Mouse (Mus musculus) neural tube, embryonic 13.5 days (tissue): ENCODE measurements at regions not wholly inside any gene's neighbourhood (a gene's known extent, or its start where the extent isn't known, plus 50 kb on each side); places are given as distances from the start of the nearest gene placed in this dataset.

Experiments
- ATAC-seq: fragments of 200-750 bp; cut with Nextera tagmentation; 2 replicates; pipeline ENCODE4 v1.8.0; 2017; ENCODE audit warnings: low read depth, mild to moderate bottlenecking, moderate TSS enrichment, moderate library complexity
- H3K27ac ChIP-seq: fragments of 300-500 bp; sonication (generic); replicated peaks from 2 replicates; pipeline ENCODE4 v1.5.1; 2015; ENCODE audit warnings: moderate library complexity, mild to moderate bottlenecking, inconsistent platforms
- H3K27me3 ChIP-seq: fragments of 300-500 bp; sonication (generic); 2 replicates; pipeline ENCODE4 v1.6.1; 2015; ENCODE audit warnings: mild to moderate bottlenecking, inconsistent platforms
- H3K36me3 ChIP-seq: fragments of 300-500 bp; sonication (generic); 2 replicates; pipeline ENCODE4 v1.6.1; 2015; ENCODE audit warnings: mild to moderate bottlenecking, inconsistent platforms
- H3K4me1 ChIP-seq: fragments of 300-500 bp; sonication (generic); replicated peaks from 2 replicates; pipeline ENCODE4 v1.6.1; 2015; ENCODE audit warnings: inconsistent platforms
- H3K4me2 ChIP-seq: fragments of 300-500 bp; sonication (generic); 2 replicates; pipeline ENCODE4 v1.6.1; 2015; ENCODE audit warnings: inconsistent platforms, mild to moderate bottlenecking, moderate library complexity
- H3K4me3 ChIP-seq: fragments of 300-500 bp; sonication (generic); 2 replicates; pipeline ENCODE4 v1.5.1; 2015; ENCODE audit warnings: mild to moderate bottlenecking, inconsistent platforms
- H3K9ac ChIP-seq: fragments of 300-500 bp; sonication (generic); 2 replicates; pipeline ENCODE4 v1.6.1; 2015; ENCODE audit warnings: moderate library complexity, mild to moderate bottlenecking, inconsistent platforms
- H3K9me3 ChIP-seq: fragments of 300-500 bp; sonication (generic); 2 replicates; pipeline ENCODE4 v1.6.1; 2016; ENCODE audit warnings: inconsistent platforms
- WGBS: fragments of 180-500 bp; shearing (Covaris S2); methylation state at CpG from one replicate; pipeline ENCODE4 v1.1.7; 2015; 5-methylcytosine and 5-hydroxymethylcytosine counted together

DNA sequence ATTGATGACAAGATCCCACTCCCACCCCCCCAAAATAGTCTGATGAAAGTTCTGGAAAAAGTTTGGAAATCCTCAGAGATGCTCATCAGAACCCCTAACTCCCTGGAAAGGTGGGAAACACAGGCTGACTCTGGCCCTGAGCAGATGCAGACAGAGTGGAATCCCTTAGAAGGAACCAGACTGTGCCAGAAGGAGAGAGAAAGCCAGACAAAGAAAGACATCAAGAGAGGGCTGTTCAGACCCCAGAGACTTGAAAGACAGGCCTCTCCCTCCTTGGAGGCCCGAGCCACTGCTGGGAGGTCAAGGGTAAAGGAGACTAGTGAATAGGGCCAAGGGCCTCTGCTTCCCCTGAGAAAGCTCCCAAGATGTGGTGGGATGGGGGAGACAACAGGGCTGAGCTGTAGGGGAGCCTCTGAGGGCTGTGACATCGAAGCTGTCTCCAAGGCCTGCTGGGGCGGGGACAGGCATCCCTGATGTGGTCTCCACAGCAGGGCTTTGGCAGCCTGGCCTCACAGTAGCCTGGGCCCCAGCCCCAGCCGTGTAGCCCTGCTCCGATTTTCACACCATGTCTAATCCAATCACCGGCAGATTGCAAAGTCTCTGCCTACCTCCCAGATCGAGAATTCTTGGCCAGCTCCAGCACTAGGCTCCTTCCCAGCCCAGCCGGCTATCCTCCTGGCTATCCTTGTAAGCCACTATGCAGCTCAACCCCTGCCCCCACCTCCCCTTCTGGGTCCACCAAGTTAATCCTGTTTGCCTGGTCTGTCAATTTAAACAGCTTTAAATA is 83.5 kb upstream of the Parp11 start:
- no peak overlapping the region for H3K27ac ChIP-seq
- H3K36me3 ChIP-seq, result no peaks in the 10 kb centered on the region
- peaks cover 13% of the 10 kb centered on the region for H3K27me3 ChIP-seq
- H3K4me3 ChIP-seq, result no peak overlapping the region
- 9% methylated on average over 8 of the region's 8 CpGs for WGBS
- H3K4me1 ChIP-seq, result peaks cover 6% of the 10 kb centered on the region
- no peak overlapping the region for H3K9ac ChIP-seq
- peak; percentile 74 for ATAC-seq
- no peaks in the 10 kb centered on the region for H3K9me3 ChIP-seq
- H3K4me2 ChIP-seq, result no peak overlapping the region

DNA sequence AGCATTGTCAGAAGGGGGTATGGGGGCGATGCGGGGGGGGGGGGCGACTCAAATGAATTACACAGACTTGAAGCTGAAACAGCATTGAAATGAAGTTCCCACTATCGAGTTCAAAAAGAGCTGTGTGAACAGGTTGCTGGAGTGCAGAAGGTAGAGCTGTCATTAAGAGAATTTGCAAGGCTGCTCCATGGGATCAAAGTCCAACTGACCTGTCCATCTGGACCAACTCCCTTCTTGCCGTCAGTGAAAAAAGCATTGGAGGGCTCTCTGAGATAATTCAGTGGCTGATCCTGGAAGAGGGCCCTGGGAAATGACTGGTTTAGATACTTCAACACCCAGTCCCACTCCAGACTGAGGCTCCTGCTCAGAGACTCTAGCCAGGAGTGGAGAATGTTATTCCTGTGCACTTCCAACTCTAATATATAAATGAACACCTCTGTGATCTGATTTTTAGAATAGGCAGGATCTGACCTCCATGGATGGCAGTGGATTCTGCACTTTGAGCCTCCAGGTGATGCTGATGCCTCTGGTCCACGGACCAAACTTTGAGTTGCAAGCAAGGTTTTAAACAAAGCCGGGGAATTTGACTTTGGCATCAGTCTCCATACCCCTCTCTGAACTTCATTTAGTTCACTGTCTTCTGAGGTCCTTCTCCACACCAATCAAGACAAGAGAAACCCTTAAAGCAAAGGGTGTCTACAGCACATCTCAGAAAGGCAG is 82.6 kb upstream of the Parp11 start:
- Histone ChIP-seq H3K27me3 (peaks cover 13% of the 10 kb centered on the region), H3K36me3 (no peaks in the 10 kb centered on the region), H3K4me2 (no peak overlapping the region), H3K4me1 (peaks cover 6% of the 10 kb centered on the region), H3K4me3 (no peak overlapping the region), H3K9ac (no peak overlapping the region), H3K27ac (no peak overlapping the region), H3K9me3 (no peaks in the 10 kb centered on the region)
- ATAC-seq, result no peak
- 43% methylated on average over 7 of the region's 7 CpGs for WGBS

DNA sequence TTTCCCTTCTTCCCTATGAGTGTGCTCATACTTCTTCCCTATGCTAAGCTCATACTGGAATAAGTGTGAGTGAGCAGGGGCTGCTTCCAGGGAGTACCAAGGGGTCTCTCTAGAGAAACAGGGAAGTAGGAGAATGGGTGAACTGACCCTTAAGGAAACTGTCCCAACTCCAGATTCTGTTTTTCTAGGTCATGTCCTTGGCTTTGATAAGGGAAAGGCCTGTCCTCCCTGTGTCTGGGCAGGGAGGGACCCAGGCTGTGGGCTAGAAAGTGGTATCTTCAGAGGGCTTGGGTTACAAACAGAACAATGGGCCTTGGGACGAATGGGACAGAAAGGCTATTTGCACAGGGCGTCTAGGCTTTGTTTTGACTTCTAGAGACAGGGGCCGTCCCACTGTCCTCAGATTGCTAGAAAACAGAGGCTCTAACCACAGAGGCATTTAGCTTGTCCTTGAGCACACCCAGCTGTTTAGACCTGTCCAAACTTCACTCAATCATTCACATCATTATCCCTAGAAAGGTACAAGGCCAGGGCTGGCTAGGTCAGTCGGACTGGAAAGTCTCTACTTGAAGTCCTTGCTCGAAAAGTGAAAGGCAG is 82.0 kb upstream of the Parp11 start:
- Histone ChIP-seq H3K4me1 (peaks cover 6% of the 10 kb centered on the region), H3K27ac (no peak overlapping the region), H3K4me2 (no peak overlapping the region), H3K9me3 (no peaks in the 10 kb centered on the region), H3K36me3 (no peaks in the 10 kb centered on the region), H3K27me3 (peaks cover 13% of the 10 kb centered on the region), H3K9ac (no peak overlapping the region), H3K4me3 (no peak overlapping the region)
- WGBS, result 44% methylated on average over 5 of the region's 5 CpGs
- no peak for ATAC-seq

DNA sequence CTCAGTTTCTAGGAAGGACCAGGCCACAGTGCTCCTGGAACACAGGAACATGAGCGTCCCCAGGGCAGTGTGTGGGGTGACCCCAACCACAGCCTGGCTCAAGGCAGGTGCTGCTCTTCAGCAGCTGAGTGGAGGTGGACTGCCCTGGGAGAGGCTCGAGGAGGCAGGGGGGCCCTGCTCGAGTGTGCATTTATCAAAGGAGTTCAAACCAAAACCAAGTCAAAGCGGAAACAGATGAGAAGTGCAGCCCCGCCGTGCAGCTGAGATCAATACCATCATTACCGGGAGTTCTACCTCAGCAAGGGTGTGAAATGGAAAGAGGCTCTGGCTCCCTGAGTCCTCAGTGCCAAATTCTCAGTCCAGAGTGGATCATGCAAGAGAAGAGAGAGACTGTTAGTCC is 81.4 kb upstream of the Parp11 start:
- no peak for ATAC-seq
- no peak overlapping the region for H3K27ac ChIP-seq
- 61% methylated on average over 7 of the region's 7 CpGs for WGBS

DNA sequence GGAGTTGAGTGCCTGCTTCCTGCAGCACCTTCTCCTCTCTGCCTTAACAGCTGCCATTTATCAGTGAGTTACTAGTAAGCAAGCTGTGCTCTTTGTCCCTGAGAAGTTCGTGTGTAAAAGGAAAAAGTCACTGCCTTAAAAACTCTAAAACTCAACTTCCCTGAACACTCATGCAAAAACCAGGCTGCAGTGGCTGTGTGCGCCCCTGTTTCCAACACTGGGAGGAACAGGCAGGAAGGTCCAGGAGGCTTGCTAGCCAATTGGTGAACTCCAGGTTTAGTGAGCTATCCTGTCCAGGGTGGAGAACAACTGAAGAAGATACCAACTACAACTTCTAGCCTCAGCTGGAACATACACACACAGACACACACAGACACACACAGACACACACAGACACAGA is 81.0 kb upstream of the Parp11 start:
- Histone ChIP-seq H3K27me3 (peaks cover 13% of the 10 kb centered on the region), H3K4me3 (no peak overlapping the region), H3K9me3 (no peaks in the 10 kb centered on the region), H3K4me2 (no peak overlapping the region), H3K4me1 (peaks cover 6% of the 10 kb centered on the region), H3K9ac (no peak overlapping the region), H3K36me3 (no peaks in the 10 kb centered on the region), H3K27ac (no peak overlapping the region)
- WGBS, result 60% methylated on average over 2 of the region's 2 CpGs
- no peak for ATAC-seq

More for the DNA sequence above, 81.4 kb upstream of the Parp11 start:
- Histone ChIP-seq H3K9ac (no peak overlapping the region), H3K4me3 (no peak overlapping the region), H3K36me3 (no peaks in the 10 kb centered on the region), H3K4me2 (no peak overlapping the region), H3K4me1 (peaks cover 6% of the 10 kb centered on the region), H3K27me3 (peaks cover 13% of the 10 kb centered on the region), H3K9me3 (no peaks in the 10 kb centered on the region)

DNA sequence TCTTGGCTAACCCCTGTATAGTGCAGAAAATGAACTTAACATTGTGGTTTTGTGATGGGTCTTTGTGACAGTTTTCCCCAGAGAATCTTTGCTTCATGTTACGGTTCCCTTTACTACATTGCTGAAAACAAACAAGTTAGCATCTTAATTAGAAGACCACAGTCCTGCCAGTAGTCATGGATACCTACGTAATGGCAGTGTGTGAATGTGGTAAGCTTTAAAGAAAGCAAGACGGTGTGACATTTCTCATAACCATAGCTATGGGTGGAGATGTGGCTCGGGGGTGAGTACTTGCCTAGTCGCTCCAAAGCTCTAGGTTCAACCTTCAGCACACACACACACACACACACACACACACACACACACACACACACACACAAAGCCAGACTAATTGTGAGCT is 73.6 kb upstream of the Parp11 start:
- Histone ChIP-seq H3K4me1 (peaks cover 13% of the 10 kb centered on the region), H3K4me3 (no peak overlapping the region), H3K9me3 (no peaks in the 10 kb centered on the region), H3K9ac (no peak overlapping the region), H3K4me2 (no peak overlapping the region), H3K27ac (no peak overlapping the region), H3K36me3 (no peaks in the 10 kb centered on the region), H3K27me3 (no peaks in the 10 kb centered on the region)
- ATAC-seq, result no peak
- WGBS, result 60% methylated on average over 5 of the region's 5 CpGs

DNA sequence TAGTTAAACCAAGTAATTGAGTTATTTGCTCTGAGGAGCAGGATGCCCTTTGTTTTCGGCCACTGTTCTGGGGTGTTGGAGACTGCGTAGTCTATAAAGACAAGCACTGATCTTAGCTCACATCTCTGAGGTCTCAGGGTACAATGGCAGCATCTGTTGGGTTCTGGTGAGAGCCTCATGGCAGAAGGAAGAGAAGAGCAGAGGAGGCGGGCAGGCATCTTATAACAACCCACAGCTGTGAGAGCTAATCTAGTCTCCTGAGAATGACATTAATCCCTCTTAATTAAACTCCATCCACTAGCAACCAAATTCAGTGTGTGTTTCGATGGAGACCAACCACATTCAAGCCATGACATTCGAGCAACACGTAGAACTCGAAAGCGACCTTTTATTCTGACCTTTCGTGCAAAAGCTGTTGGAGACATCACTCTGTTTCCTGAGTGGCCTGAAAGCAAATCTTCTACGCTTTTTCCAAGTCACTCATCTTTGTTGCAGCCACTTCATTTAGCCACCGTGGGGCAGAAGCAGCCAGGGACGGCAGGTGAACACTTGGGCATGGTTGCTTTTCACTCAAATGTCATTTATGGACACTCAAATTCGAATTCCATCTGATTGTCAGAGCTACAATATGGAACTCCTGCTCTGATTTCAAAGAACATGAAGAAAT is 72.7 kb upstream of the Parp11 start:
- no peak for ATAC-seq
- no peaks in the 10 kb centered on the region for H3K27me3 ChIP-seq
- no peak overlapping the region for H3K4me3 ChIP-seq
- H3K9ac ChIP-seq, result no peak overlapping the region
- WGBS, result 80% methylated on average over 13 of the region's 13 CpGs
- H3K9me3 ChIP-seq, result no peaks in the 10 kb centered on the region
- H3K27ac ChIP-seq, result no peak overlapping the region
- no peak overlapping the region for H3K4me2 ChIP-seq
- no peaks in the 10 kb centered on the region for H3K36me3 ChIP-seq
- H3K4me1 ChIP-seq, result peaks cover 13% of the 10 kb centered on the region

DNA sequence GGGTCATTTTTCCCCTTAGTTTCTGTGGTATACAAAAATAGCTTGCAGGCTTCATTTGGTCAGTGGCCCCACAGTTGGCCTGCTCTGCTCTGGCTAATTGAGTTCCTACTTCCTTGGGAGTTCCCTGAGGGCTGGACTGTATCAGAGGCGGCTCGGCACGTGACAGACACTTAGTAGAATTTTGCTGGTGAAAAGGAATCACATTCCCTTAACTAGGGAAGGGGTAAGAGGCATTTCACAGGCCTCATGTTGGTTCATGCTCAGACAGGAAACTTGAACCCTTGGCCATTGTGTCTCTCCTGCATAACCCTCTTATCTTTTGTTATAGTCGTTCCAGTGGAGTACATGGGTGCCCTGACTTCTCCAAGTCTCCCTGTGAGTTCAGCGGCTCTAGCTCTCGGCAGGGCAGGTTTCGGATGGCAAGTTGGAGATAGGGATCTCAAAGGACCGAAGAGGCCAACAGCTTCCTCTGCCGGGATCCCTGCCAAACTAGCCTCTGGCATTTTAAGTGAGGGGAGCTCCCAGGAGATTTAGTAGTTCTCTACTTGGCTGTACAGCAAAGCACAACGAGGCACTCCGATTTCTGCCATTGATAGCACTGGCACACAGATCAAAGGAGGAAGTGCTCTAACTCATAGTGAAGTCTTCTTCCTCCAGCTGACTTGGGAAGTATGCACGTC is 72.0 kb upstream of the Parp11 start:
- Histone ChIP-seq H3K4me1 (peaks cover 13% of the 10 kb centered on the region), H3K4me2 (no peak overlapping the region), H3K4me3 (no peak overlapping the region), H3K9me3 (no peaks in the 10 kb centered on the region), H3K9ac (no peak overlapping the region), H3K27ac (no peak overlapping the region), H3K27me3 (no peaks in the 10 kb centered on the region), H3K36me3 (no peaks in the 10 kb centered on the region)
- no peak for ATAC-seq
- 68% methylated on average over 12 of the region's 12 CpGs for whole genome bisulfite sequencing

DNA sequence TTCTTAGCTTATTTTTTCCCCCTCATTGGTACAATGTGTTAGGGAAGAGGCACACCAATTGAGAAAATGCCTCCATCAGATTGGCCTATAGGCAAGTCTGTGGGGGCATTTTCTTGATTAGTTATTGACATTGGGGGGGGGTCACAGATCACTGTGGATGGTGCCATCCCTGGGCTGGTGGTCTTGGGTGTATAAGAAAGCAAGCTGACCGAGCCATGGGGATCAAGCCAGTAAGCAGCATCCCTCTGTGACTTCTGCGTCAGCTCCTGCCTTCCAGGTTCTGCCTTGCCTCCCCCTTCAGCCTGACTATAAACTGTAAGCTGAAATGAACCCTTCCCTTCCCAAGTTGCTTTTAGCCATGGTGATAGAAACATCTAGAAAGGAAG is 71.5 kb upstream of the Parp11 start:
- H3K27me3 ChIP-seq, result no peaks in the 10 kb centered on the region
- H3K27ac ChIP-seq, result no peak overlapping the region
- no peaks in the 10 kb centered on the region for H3K9me3 ChIP-seq
- H3K4me3 ChIP-seq, result no peak overlapping the region
- 86% methylated on average over 2 of the region's 2 CpGs for WGBS
- no peak for ATAC-seq
- no peak overlapping the region for H3K4me2 ChIP-seq
- peaks cover 13% of the 10 kb centered on the region for H3K4me1 ChIP-seq
- H3K36me3 ChIP-seq, result no peaks in the 10 kb centered on the region
- no peak overlapping the region for H3K9ac ChIP-seq

DNA sequence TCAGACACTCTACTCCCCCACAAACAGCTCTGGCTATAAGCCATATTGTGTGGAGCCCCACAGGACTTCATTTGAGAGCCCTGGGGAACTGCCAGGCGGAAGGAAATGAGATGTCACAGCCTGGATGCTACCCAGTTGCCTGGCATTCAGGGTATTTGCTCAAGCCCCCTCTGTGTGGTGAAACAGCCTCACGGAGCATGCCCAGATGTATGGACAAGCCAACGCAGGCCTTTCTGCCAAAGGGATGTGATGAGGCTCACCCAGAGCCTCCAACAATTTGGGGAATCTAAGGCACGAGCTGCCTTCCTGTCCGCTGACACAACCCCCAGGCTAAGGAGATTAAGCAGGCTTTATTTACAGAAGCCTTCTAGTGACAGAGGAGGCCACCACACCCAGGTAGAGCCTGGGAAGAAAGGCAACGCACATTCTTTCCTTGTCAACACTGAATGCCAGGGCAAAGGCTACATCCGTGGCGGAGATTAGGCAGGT is 70.9 kb upstream of the Parp11 start:
- 81% methylated on average over 8 of the region's 8 CpGs for whole genome bisulfite sequencing
- no peaks in the 10 kb centered on the region for H3K27me3 ChIP-seq
- H3K36me3 ChIP-seq, result no peaks in the 10 kb centered on the region
- H3K4me2 ChIP-seq, result no peak overlapping the region
- ATAC-seq, result 0 out of 2 replicates have a peak, but pooled peaks have one; percentile 47
- H3K9ac ChIP-seq, result no peak overlapping the region
- no peak overlapping the region for H3K27ac ChIP-seq
- H3K4me1 ChIP-seq, result peaks cover 13% of the 10 kb centered on the region
- H3K4me3 ChIP-seq, result no peak overlapping the region
- H3K9me3 ChIP-seq, result no peaks in the 10 kb centered on the region

DNA sequence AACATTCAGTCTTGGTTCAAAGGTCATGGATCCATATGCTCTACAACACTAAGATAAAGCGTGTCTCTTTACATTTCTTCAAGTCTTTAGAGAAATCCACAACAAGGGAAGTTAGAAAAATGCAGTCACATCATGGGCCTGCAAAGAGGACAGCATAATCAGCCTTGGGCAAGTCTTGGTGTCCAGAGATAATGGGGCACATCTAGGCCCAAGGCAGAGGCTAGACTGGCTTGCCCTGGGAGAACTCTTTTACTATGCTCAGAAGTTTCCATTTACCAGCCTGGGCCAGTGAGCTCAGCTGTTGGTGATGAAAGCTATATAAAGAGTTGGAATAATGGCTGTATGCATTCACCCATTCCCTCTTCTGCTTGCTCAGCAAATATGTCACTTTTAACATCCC is 67.9 kb upstream of the Parp11 start:
- Histone ChIP-seq H3K27me3 (no peaks in the 10 kb centered on the region), H3K27ac (no peak overlapping the region), H3K9ac (no peak overlapping the region), H3K36me3 (no peaks in the 10 kb centered on the region), H3K4me1 (peaks cover 13% of the 10 kb centered on the region), H3K4me2 (no peak overlapping the region), H3K4me3 (no peak overlapping the region), H3K9me3 (no peaks in the 10 kb centered on the region)
- 84% methylated on average over 1 of the region's 1 CpGs for WGBS
- no peak for ATAC-seq
